Mouse (Mus musculus) ovary, postnatal 14 days (tissue): ENCODE data around the gene Anp32e.
A peak's percentile ranks its signal among the peaks of the same experiment; 100 is the strongest.
"Not testable (repeated sequence)": the region's sequence is repeated elsewhere in the genome, so short reads cannot be mapped to it uniquely, and the experiment has no call there.

Source experiments
- DNase-seq: peaks from one replicate; pipeline ENCODE4 v3.0.0; 2022; ENCODE audit warnings: low spot score

The Anp32e gene

GRCm38 (mm10) chr3:95944742-95945141, 15.7 kb downstream of the Anp32e start:
- no peak for DNase-seq

- DNase-seq, result no peak
These were observed 16.7 kb downstream of the Anp32e start for GRCm38 (mm10) chr3:95945731-95946240.

- no peak for DNase-seq
These were observed 19.3 kb downstream of the Anp32e start for GRCm38 (mm10) chr3:95948325-95948724.

- DNase-seq, result peak; percentile 77
These were observed 21.9 kb downstream of the Anp32e start for GRCm38 (mm10) chr3:95950763-95951551.

GRCm38 (mm10) chr3:95951566-95951965, 22.5 kb downstream of the Anp32e start:
- DNase-seq, result not testable (repeated sequence)

- DNase-seq, result no peak
These were observed 24.0 kb downstream of the Anp32e start for GRCm38 (mm10) chr3:95953023-95953422.

- DNase-seq, result no peak
These were observed 24.5 kb downstream of the Anp32e start for GRCm38 (mm10) chr3:95953522-95953921.

GRCm38 (mm10) chr3:95954648-95955173, 25.7 kb downstream of the Anp32e start:
- DNase-seq, result not testable (repeated sequence)

- no peak for DNase-seq
These were observed 26.3 kb downstream of the Anp32e start for GRCm38 (mm10) chr3:95955318-95955717.

GRCm38 (mm10) chr3:95957359-95958148, 28.5 kb downstream of the Anp32e start:
- no peak for DNase-seq

- no peak for DNase-seq
These were observed 30.0 kb downstream of the Anp32e start for GRCm38 (mm10) chr3:95959082-95959481.

GRCm38 (mm10) chr3:95959807-95960206, 30.8 kb downstream of the Anp32e start:
- no peak for DNase-seq

- DNase-seq, result not testable (repeated sequence)
These were observed 33.1 kb downstream of the Anp32e start for GRCm38 (mm10) chr3:95962182-95962581.

- no peak for DNase-seq
These were observed 34.2 kb downstream of the Anp32e start for GRCm38 (mm10) chr3:95963230-95963629.

GRCm38 (mm10) chr3:95963681-95964080, 34.6 kb downstream of the Anp32e start:
- DNase-seq, result no peak

- no peak for DNase-seq
These were observed 36.7 kb downstream of the Anp32e start for GRCm38 (mm10) chr3:95965518-95966451.

GRCm38 (mm10) chr3:95969277-95969676, 40.2 kb downstream of the Anp32e start:
- DNase-seq, result no peak

GRCm38 (mm10) chr3:95970661-95971060, 41.6 kb downstream of the Anp32e start:
- DNase-seq, result not testable (repeated sequence)

- no peak for DNase-seq
These were observed 43.3 kb downstream of the Anp32e start for GRCm38 (mm10) chr3:95972251-95972872.

- no peak for DNase-seq
These were observed 44.0 kb downstream of the Anp32e start for GRCm38 (mm10) chr3:95972873-95973634.
